Mouse (Mus musculus): ENCODE data around the gene Slc28a1.

- TF ChIP-seq CTCF (IDR thresholded peaks at IDR 0.05; ENCODE audit: insufficient read depth, low read depth, low read length) (no peak), POLR2A (IDR thresholded peaks at IDR 0.05; ENCODE audit: insufficient read depth, low read depth, low read length) (no peak)
Measured at GRCm38 (mm10) chr7:81219321-81219720, 104.7 kb downstream of the Slc28a1 start.
